Mouse (Mus musculus): Measurements from ENCODE around the gene Ntm.

GRCm38 (mm10) chr9:29482272-29482671 is 480.7 kb downstream of the Ntm start:
- TF ChIP-seq CTCF (IDR thresholded peaks at IDR 0.05) (no peak), EP300 (IDR thresholded peaks at IDR 0.05; ENCODE audit: insufficient read depth, low read depth, low read length) (no peak)

All from heart, adult 2 months (tissue).